Comparison of ENCODE assay signal across 40 mouse cellular contexts in genomic region chr12:31296097-31296496, GRCm38 (mm10). TPM values are rescaled to one million over a fixed set of nuclear protein-coding genes. Genes with fewer than 3 reads are reported as not detected.
DNase-seq lines count a peak whose midpoint lies in the region; ATAC-seq lines count a peak whose summit lies in the region.
"Had no signal": no experiment of that assay in that cellular context is flagged by ENCODE, and none has a peak within 500 bp of the region (broad histone marks: within the 10 kb centered on the region; RNA-seq: fewer than 3 reads in every experiment).

No protein-coding gene starts in this region.

- no peaks in the 10 kb centered on the region for H3K9me3 ChIP-seq in kidney, embryonic 16.5 days (ENCODE audit: low read length)
- no peaks in the 10 kb centered on the region for H3K9me3 ChIP-seq in limb, embryonic 13.5 days
- H3K9me3 ChIP-seq: G1E; heart, embryonic 13.5 days; intestine, embryonic 15.5 days; midbrain, embryonic 15.5 days had no signal

- 51% methylated on average over 4 of the region's 4 CpGs for WGBS in kidney, embryonic 16.5 days
- WGBS in limb, embryonic 13.5 days: 38% methylated on average over 4 of the region's 4 CpGs

- peak; percentile 45 to 52 for DNase-seq in kidney, adult 8-10 months
- DNase-seq in kidney, adult 18-20 months: no peak
- DNase-seq in kidney, adult 9 months: peak; percentile 74
- no peak for DNase-seq in layer of hippocampus, adult 11-12 months (ENCODE audit: low spot score)
- no peak for DNase-seq in left cerebral cortex, postnatal 4 days
- DNase-seq: adrenal gland, postnatal 36 days; cerebellum, adult 18-20 months; cerebellum, postnatal 10 days; gastrocnemius, adult 2 months; gastrocnemius, postnatal 36 days; heart, adult 2 months; liver; lung, adult 2 months; thymus, postnatal 4 days had no signal

- H3K4me3 ChIP-seq in kidney, embryonic 16.5 days (ENCODE audit: low read length): no peak overlapping the region
- no peak overlapping the region for H3K4me3 ChIP-seq in limb, embryonic 13.5 days
- H3K4me3 ChIP-seq: erythroblast, embryonic 14.5 days; heart, adult 2 months; heart, embryonic 13.5 days; intestine, embryonic 15.5 days; left cerebral cortex, adult 2 months; midbrain, embryonic 15.5 days had no signal

- H3K4me1 ChIP-seq in kidney, embryonic 16.5 days (ENCODE audit: insufficient read depth, low read length): peaks cover 49% of the 10 kb centered on the region
- H3K4me1 ChIP-seq in limb, embryonic 13.5 days: peaks cover 29% of the 10 kb centered on the region
- H3K4me1 ChIP-seq: midbrain, embryonic 15.5 days had no signal

- intact Hi-C loops in left cerebral cortex, postnatal 4 days (cut with DNase I): no loop called here

- no peak overlapping the region for H3K9ac ChIP-seq in kidney, embryonic 16.5 days (replicated peaks; ENCODE audit: low read length)
- H3K9ac ChIP-seq in limb, embryonic 13.5 days: no peak overlapping the region
- H3K9ac ChIP-seq: intestine, embryonic 15.5 days; liver, embryonic 14.5 days; midbrain, embryonic 15.5 days had no signal

- no peaks in the 10 kb centered on the region for H3K27me3 ChIP-seq in kidney, embryonic 16.5 days (ENCODE audit: insufficient read depth, low read length)
- no peaks in the 10 kb centered on the region for H3K27me3 ChIP-seq in limb, embryonic 13.5 days
- H3K27me3 ChIP-seq: heart, embryonic 13.5 days; intestine, embryonic 15.5 days; midbrain, embryonic 15.5 days had no signal

- peak; percentile 74; the same call in 1 of the 2 replicates for ATAC-seq in kidney, embryonic 16.5 days (ENCODE audit: low FRiP score, low TSS enrichment)
- no peak for ATAC-seq in limb, embryonic 13.5 days (ENCODE audit: low FRiP score, low read depth)
- ATAC-seq: forebrain, embryonic 16.5 days; hindbrain, embryonic 16.5 days; midbrain, embryonic 15.5 days had no signal

- H3K4me2 ChIP-seq in kidney, embryonic 16.5 days (replicated peaks; ENCODE audit: low read depth, low read length): no peak overlapping the region
- H3K4me2 ChIP-seq in limb, embryonic 13.5 days (replicated peaks): no peak overlapping the region
- H3K4me2 ChIP-seq: heart, embryonic 13.5 days; intestine, embryonic 15.5 days; midbrain, embryonic 15.5 days had no signal

- H3K36me3 ChIP-seq in kidney, embryonic 16.5 days (ENCODE audit: insufficient read depth, low read length): peaks cover 54% of the 10 kb centered on the region
- peaks cover 52% of the 10 kb centered on the region for H3K36me3 ChIP-seq in limb, embryonic 13.5 days
- H3K36me3 ChIP-seq: G1E; midbrain, embryonic 15.5 days had no signal

- H3K27ac ChIP-seq in kidney, embryonic 16.5 days (ENCODE audit: low read length): peak overlapping the region; percentile 78
- H3K27ac ChIP-seq in limb, embryonic 13.5 days: peak overlapping the region; percentile 44; the same call in 1 of the 2 replicates
- H3K27ac ChIP-seq: gastrocnemius, adult 2 months; intestine, embryonic 15.5 days; left cerebral cortex, adult 2 months; liver, embryonic 14.5 days; midbrain, embryonic 15.5 days had no signal

RNA-seq across cellular contexts. Expression of gene Lamb1, which starts 31.1 kb away (rescaled TPM):
- polyA plus RNA-seq in kidney, embryonic 16.5 days (2015; fragmentation: Nextera tagmentation; extraction: Ambion mirVana): 174 and 175 TPM in 2 replicates
- polyA plus RNA-seq in limb, embryonic 13.5 days (2015; fragmentation: Nextera tagmentation; extraction: Ambion mirVana): 62.1 and 71.9 TPM in 2 replicates
- 10 to 100 TPM; 50.9 to 55.7 TPM for total RNA-seq in left cerebral cortex, postnatal 4 days (2021)
- polyA plus RNA-seq: G1E had no signal

RNA-seq across cellular contexts. Expression of gene Dld, which starts 55.2 kb away (rescaled TPM):
- 147 and 154 TPM in 2 replicates for polyA plus RNA-seq in kidney, embryonic 16.5 days (2015; fragmentation: Nextera tagmentation; extraction: Ambion mirVana)
- 144 and 145 TPM in 2 replicates for polyA plus RNA-seq in limb, embryonic 13.5 days (2015; fragmentation: Nextera tagmentation; extraction: Ambion mirVana)
- 10 to 100 TPM; 86.5 to 94.7 TPM for total RNA-seq in left cerebral cortex, postnatal 4 days (2021)

RNA-seq across cellular contexts. Expression of gene Gm6993, which starts 55.5 kb away (rescaled TPM):
- not detected in 2 replicates for polyA plus RNA-seq in kidney, embryonic 16.5 days (2015; fragmentation: Nextera tagmentation; extraction: Ambion mirVana)
- not detected in 2 replicates for polyA plus RNA-seq in limb, embryonic 13.5 days (2015; fragmentation: Nextera tagmentation; extraction: Ambion mirVana)
- not detected for total RNA-seq in left cerebral cortex, postnatal 4 days (2021)
- total RNA-seq: adrenal gland, postnatal 36 days; common myeloid progenitor, adult 5-6 weeks; G1E; gastrocnemius, adult 2 months; gastrocnemius, postnatal 36 days; heart, adult 2 months; heart, postnatal 25 days; layer of hippocampus, postnatal 10 days; left cerebral cortex, adult 2 months; left cerebral cortex, postnatal 25 days; neutrophil, adult 5-6 weeks had no signal
- polyA plus RNA-seq: brain, embryonic 14.5 days; C2C12; embryonic facial prominence, embryonic 14.5 days; erythroblast, embryonic 14.5 days; forebrain, embryonic 11.5 days; forebrain, embryonic 16.5 days; G1E; heart, adult 2 months; heart, embryonic 13.5 days; hindbrain, embryonic 11.5 days; hindbrain, embryonic 16.5 days; intestine, embryonic 15.5 days; large intestine, adult 2 months; liver, embryonic 14.5 days; lung, adult 2 months; midbrain, embryonic 15.5 days; neural tube, embryonic 11.5 days; spleen, adult 2 months; testis, adult 2 months; thymus, postnatal 0 days had no signal

Comparison
In these comparisons a context has a peak if more than half of its experiments do, and no peak if none do; other contexts are left out.
1. DNase-seq: peak in kidney, adult 8-10 months (2 of 2) and kidney, adult 9 months (single experiment); none in kidney, adult 18-20 months (single experiment), layer of hippocampus, adult 11-12 months (single experiment) and left cerebral cortex, postnatal 4 days (single experiment).